Mouse (Mus musculus): Measurements from ENCODE around the gene Dph3.
"Not testable (repeated sequence)": the region's sequence is repeated elsewhere in the genome, so short reads cannot be mapped to it uniquely, and the experiment has no call there.

The Dph3 gene

GRCm38 (mm10) chr14:32085486-32086201 is at the start of gene Dph3:
Gene Dph3 (minus strand): TSS chr14:32085729.
- DNase-seq (ENCODE audit: low spot score), result peak; percentile 99

- DNase-seq (ENCODE audit: low spot score), result no peak
Measured at GRCm38 (mm10) chr14:32134293-32134692, 48.8 kb upstream of the Dph3 start.

- DNase-seq (ENCODE audit: low spot score), result no peak
Measured at GRCm38 (mm10) chr14:32131836-32132235, 46.3 kb upstream of the Dph3 start.

- no peak for DNase-seq (ENCODE audit: low spot score)
Measured at GRCm38 (mm10) chr14:32128409-32128808, 42.9 kb upstream of the Dph3 start.

- DNase-seq (ENCODE audit: low spot score), result not testable (repeated sequence)
Measured at GRCm38 (mm10) chr14:32125256-32125655, 39.7 kb upstream of the Dph3 start.

GRCm38 (mm10) chr14:32124261-32124660 is 38.7 kb upstream of the Dph3 start:
- DNase-seq (ENCODE audit: low spot score), result no peak

- no peak for DNase-seq (ENCODE audit: low spot score)
Measured at GRCm38 (mm10) chr14:32121920-32122315, 36.4 kb upstream of the Dph3 start.

- no peak for DNase-seq (ENCODE audit: low spot score)
Measured at GRCm38 (mm10) chr14:32120940-32121919, 35.7 kb upstream of the Dph3 start.

- DNase-seq (ENCODE audit: low spot score), result not testable (repeated sequence)
Measured at GRCm38 (mm10) chr14:32112124-32112523, 26.6 kb upstream of the Dph3 start.

- DNase-seq (ENCODE audit: low spot score), result no peak
Measured at GRCm38 (mm10) chr14:32106911-32107310, 21.4 kb upstream of the Dph3 start.

- no peak for DNase-seq (ENCODE audit: low spot score)
Measured at GRCm38 (mm10) chr14:32105663-32106062, 20.1 kb upstream of the Dph3 start.

GRCm38 (mm10) chr14:32103556-32103955 is 18.0 kb upstream of the Dph3 start:
- peak; percentile 37 for DNase-seq (ENCODE audit: low spot score)

GRCm38 (mm10) chr14:32098951-32099350 is 13.4 kb upstream of the Dph3 start:
- no peak for DNase-seq (ENCODE audit: low spot score)

- no peak for DNase-seq (ENCODE audit: low spot score)
Measured at GRCm38 (mm10) chr14:32097691-32098090, 12.2 kb upstream of the Dph3 start.

- no peak for DNase-seq (ENCODE audit: low spot score)
Measured at GRCm38 (mm10) chr14:32096740-32097139, 11.2 kb upstream of the Dph3 start.

- DNase-seq (ENCODE audit: low spot score), result no peak
Measured at GRCm38 (mm10) chr14:32095646-32096045, 10.1 kb upstream of the Dph3 start.

- no peak for DNase-seq (ENCODE audit: low spot score)
Measured at GRCm38 (mm10) chr14:32093500-32094117, 8.1 kb upstream of the Dph3 start.

- no peak for DNase-seq (ENCODE audit: low spot score)
Measured at GRCm38 (mm10) chr14:32093018-32093417, 7.5 kb upstream of the Dph3 start.

GRCm38 (mm10) chr14:32091704-32092103 is 6.2 kb upstream of the Dph3 start:
- no peak for DNase-seq (ENCODE audit: low spot score)

- DNase-seq (ENCODE audit: low spot score), result no peak
Measured at GRCm38 (mm10) chr14:32091124-32091523, 5.6 kb upstream of the Dph3 start.

- not testable (repeated sequence) for DNase-seq (ENCODE audit: low spot score)
Measured at GRCm38 (mm10) chr14:32087584-32088248, 2.2 kb upstream of the Dph3 start.

- no peak for DNase-seq (ENCODE audit: low spot score)
Measured at GRCm38 (mm10) chr14:32086226-32086625, 697 bp upstream of the Dph3 start.

Measured in layer of hippocampus, adult 11-12 months (tissue).